Mouse (Mus musculus) heart, embryonic 11.5 days (tissue): Measurements from ENCODE around the gene 4932438A13Rik. TPM values are rescaled to one million over a fixed set of nuclear protein-coding genes. Genes with fewer than 3 reads are reported as not detected.
A peak's percentile ranks its signal among the peaks of the same experiment; 100 is the strongest.

ENCODE experiments used
- ATAC-seq: fragments of 200-750 bp; cut with Nextera tagmentation; replicated peaks from 2 replicates; pipeline ENCODE4 v1.8.0; 2017; ENCODE audit warnings: moderate library complexity; ENCODE audit not compliant: insufficient number of reproducible peaks, low FRiP score, low TSS enrichment
- H3K27ac ChIP-seq: fragments of 300-500 bp; sonication (generic); 2 replicates; pipeline ENCODE4 v1.5.1; 2014; ENCODE audit warnings: mild to moderate bottlenecking, low read depth, low read length
- H3K27me3 ChIP-seq: fragments of 300-500 bp; sonication (generic); 2 replicates; pipeline ENCODE4 v1.6.1; 2014; ENCODE audit warnings: mild to moderate bottlenecking, low read length, mixed read lengths; ENCODE audit not compliant: control insufficient read depth, insufficient read depth
- H3K36me3 ChIP-seq: fragments of 300-500 bp; sonication (generic); 2 replicates; pipeline ENCODE4 v1.6.1; 2014; ENCODE audit warnings: mild to moderate bottlenecking, low read length, moderate library complexity, mixed read lengths; ENCODE audit not compliant: control insufficient read depth, insufficient read depth
- H3K4me1 ChIP-seq: fragments of 300-500 bp; sonication (generic); 2 replicates; pipeline ENCODE4 v1.6.1; 2014; ENCODE audit warnings: low read length; ENCODE audit not compliant: control insufficient read depth, insufficient read depth
- H3K4me2 ChIP-seq: fragments of 300-500 bp; sonication (generic); 2 replicates; pipeline ENCODE4 v1.6.1; 2014; ENCODE audit warnings: mild to moderate bottlenecking, moderate library complexity
- H3K4me3 ChIP-seq: fragments of 300-500 bp; sonication (generic); 2 replicates; pipeline ENCODE4 v1.5.1; 2014; ENCODE audit warnings: low read depth, low read length
- H3K9ac ChIP-seq: fragments of 300-500 bp; sonication (generic); 2 replicates; pipeline ENCODE4 v1.6.1; 2014; ENCODE audit warnings: mild to moderate bottlenecking, low read depth, low read length, moderate library complexity
- H3K9me3 ChIP-seq: fragments of 300-500 bp; sonication (generic); replicated peaks from 2 replicates; pipeline ENCODE4 v1.6.1; 2016; ENCODE audit warnings: low read length; ENCODE audit not compliant: control insufficient read depth
- WGBS: fragments of 180-500 bp; shearing (Covaris S2); extraction: QIAGEN DNeasy Blood & Tissue Kit; methylation state at CpG from one replicate; pipeline ENCODE4 v1.1.7; 2014; ENCODE audit not compliant: insufficient replicate concordance; 5-methylcytosine and 5-hydroxymethylcytosine counted together
- polyA plus RNA-seq: library from polyadenylated mRNA; unstranded; fragments of >200 nt; fragmentation: Nextera tagmentation; extraction: Ambion mirVana; gene quantifications from 2 replicates; pipeline ENCODE4 v1.2.1, GENCODE M21; 2014

Gene 4932438A13Rik
- polyA plus RNA-seq, 1 experiment from 2014 or later = 41.6 TPM

DNA sequence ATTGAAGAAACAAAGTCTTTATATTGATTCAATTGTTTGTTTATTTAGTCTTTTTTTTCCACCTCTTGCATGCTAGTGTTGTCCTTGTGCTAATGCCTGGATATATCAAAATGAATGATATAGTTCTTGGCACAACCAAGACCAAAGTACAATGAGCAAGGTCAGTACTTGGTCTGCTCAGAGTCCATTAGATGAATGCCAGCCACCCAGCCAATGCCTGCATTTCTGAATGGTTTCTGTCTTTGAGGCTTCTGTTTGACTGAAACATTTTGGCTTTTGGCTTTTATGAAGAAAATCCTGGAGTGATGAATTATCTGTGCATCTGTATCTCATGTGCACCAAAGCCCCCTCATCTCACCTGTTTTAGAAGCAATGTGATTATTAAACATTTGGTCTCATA is 176.9 kb downstream of the 4932438A13Rik start:
- H3K4me3 ChIP-seq = no peak overlapping the region
- no peaks in the 10 kb centered on the region for H3K4me1 ChIP-seq
- peaks cover 2% of the 10 kb centered on the region; the same call in 1 of the 2 replicates for H3K36me3 ChIP-seq
- ATAC-seq = no peak
- no peaks in the 10 kb centered on the region for H3K9me3 ChIP-seq
- no peak overlapping the region for H3K9ac ChIP-seq
- no peak overlapping the region for H3K4me2 ChIP-seq
- no peak overlapping the region for H3K27ac ChIP-seq
- no peaks in the 10 kb centered on the region for H3K27me3 ChIP-seq

DNA sequence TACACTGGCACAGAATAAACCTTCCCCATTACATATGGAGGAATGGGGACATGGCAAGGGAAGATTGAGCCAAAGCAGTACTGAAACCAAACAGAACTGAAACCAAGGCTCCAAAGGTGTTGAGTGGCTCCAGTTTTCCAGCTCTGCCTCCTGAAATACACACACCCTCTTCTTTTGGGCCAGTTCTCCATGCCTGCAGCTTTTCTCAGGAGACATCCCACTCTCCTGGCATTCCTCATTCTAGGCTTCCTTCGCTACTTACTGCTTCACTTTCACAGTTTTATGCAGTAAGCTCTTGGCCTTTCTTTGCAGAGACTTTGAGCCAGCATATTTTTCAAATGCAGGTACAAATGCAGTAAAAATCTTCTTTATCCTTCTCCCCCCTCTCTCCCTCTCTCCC is 188.6 kb downstream of the 4932438A13Rik start:
- 92% methylated on average over 1 of the region's 1 CpGs for WGBS

DNA sequence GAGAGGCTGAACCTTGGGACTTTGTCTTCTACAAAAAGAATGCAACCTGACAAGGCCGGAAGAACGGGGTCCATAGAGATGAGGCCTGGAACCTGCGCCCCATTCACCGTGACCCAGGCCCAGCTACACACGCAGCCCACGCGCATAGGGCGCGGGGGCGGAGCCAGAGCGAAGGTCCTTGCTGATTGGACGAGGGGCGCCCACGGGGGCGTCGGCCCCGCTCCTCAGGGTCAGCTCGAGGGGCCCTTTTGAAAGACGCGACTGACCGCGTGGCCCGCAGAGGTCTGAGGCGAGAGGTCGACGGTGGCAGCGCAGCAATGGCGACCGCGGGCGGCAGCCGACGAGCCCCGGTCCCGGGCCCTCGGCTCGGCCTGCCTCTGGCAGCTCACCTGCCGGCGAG is 200.5 kb downstream of the 4932438A13Rik start, which contains the start of gene Adad1:
Gene Adad1 (plus strand): TSS at position 122 of the 400 bp plus-strand sequence.
- 0 out of 2 replicates have a peak, but pooled peaks have one; percentile 31 for ATAC-seq

More for the DNA sequence above, 188.6 kb downstream of the 4932438A13Rik start:
- no peak overlapping the region for H3K9ac ChIP-seq
- no peak overlapping the region for H3K27ac ChIP-seq
- H3K27me3 ChIP-seq = no peaks in the 10 kb centered on the region
- H3K36me3 ChIP-seq = peaks cover 2% of the 10 kb centered on the region; the same call in 1 of the 2 replicates
- no peaks in the 10 kb centered on the region for H3K9me3 ChIP-seq
- ATAC-seq = no peak
- no peak overlapping the region for H3K4me2 ChIP-seq
- no peaks in the 10 kb centered on the region for H3K4me1 ChIP-seq
- no peak overlapping the region for H3K4me3 ChIP-seq

DNA sequence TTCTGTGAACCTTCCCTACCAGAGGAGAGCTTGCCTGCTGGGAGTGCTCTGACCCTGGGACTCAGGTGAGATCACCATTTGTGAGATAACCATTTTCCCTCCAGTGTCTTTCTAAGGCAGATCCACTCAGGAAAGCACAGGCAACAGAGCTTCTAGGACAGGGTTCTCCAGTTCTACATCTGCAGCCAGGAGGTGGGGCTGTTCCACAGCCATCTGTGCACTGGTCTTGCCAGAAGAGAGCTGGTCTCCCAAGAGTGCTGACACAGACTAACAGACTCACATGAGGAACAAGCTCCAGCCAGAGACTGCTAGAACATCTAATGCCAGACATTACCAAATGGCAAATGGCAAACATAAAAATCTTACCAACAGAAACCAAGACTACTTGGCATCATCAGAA is 210.3 kb downstream of the 4932438A13Rik start:
- no peak overlapping the region for H3K27ac ChIP-seq
- no peak for ATAC-seq
- H3K4me1 ChIP-seq = no peaks in the 10 kb centered on the region
- no peak overlapping the region for H3K9ac ChIP-seq
- no peak overlapping the region for H3K4me2 ChIP-seq
- H3K27me3 ChIP-seq = no peaks in the 10 kb centered on the region
- H3K36me3 ChIP-seq = no peaks in the 10 kb centered on the region
- H3K9me3 ChIP-seq = no peaks in the 10 kb centered on the region
- no peak overlapping the region for H3K4me3 ChIP-seq

More for the DNA sequence above, 200.5 kb downstream of the 4932438A13Rik start, which contains the start of gene Adad1:
- Histone ChIP-seq H3K36me3 (no peaks in the 10 kb centered on the region), H3K27ac (no peak within 1 kb of the TSS), H3K9ac (peak within 1 kb of the TSS; percentile 40; the same call in 1 of the 2 replicates), H3K4me3 (peak within 1 kb of the TSS; percentile 5; the same call in 1 of the 2 replicates), H3K4me1 (no peaks in the 10 kb centered on the region), H3K4me2 (peak within 1 kb of the TSS; percentile 53), H3K9me3 (peaks cover 6% of the 10 kb centered on the region; the same call in 1 of the 2 replicates), H3K27me3 (no peaks in the 10 kb centered on the region)
- 40% methylated on average over 38 of the region's 39 CpGs for WGBS

DNA sequence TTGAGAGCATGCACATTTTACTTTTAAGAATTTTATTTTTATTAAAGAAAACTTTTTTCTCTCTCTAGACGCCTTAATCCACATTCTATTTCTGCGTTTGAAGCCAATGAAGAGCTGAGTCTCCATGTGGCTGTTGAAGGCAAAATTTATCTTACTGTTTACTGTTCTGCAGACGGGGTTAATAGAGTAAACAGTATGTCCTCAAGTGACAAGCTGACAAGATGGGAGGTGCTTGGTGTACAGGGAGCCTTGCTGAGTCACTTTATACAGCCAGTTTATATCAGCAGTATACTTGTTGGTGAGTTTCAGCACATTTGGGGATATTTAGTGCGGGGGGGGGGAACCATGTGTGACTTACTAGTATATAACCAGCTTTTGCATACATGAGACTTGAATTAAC is 222.0 kb downstream of the 4932438A13Rik start:
- Histone ChIP-seq H3K4me1 (no peaks in the 10 kb centered on the region), H3K36me3 (no peaks in the 10 kb centered on the region), H3K9ac (no peak overlapping the region), H3K4me3 (no peak overlapping the region), H3K27me3 (no peaks in the 10 kb centered on the region), H3K4me2 (no peak overlapping the region), H3K27ac (no peak overlapping the region), H3K9me3 (no peaks in the 10 kb centered on the region)
- ATAC-seq = no peak
- WGBS = 72% methylated on average over 4 of the region's 4 CpGs

DNA sequence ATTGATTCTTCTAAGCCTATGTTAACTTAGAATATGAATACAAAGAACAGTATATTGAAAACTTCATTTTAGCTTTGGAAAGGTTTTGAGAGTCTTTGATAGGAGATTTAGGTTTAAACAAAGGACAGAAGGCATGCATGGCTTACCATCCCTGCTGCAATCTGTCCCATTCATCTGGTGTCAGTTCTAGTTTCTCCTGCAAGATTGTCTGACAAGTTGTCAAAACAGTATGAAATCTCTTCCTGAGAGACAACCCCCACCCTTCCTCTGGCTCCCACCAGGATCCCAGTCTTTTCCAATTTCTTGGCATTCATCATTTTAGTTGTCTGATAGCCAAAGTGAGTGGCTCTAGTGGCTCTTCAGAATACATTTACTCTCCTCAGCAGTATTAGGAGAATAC is 227.8 kb downstream of the 4932438A13Rik start:
- Histone ChIP-seq H3K9ac (no peak overlapping the region), H3K4me1 (no peaks in the 10 kb centered on the region), H3K9me3 (no peaks in the 10 kb centered on the region), H3K4me3 (no peak overlapping the region), H3K4me2 (no peak overlapping the region), H3K27me3 (no peaks in the 10 kb centered on the region), H3K36me3 (no peaks in the 10 kb centered on the region), H3K27ac (no peak overlapping the region)
- no peak for ATAC-seq

Other genes starting within 250 kb of the 4932438A13Rik start
- 9.4 and 10.2 TPM in 2 replicates for gene Bbs7, start 249.6 kb upstream of the 4932438A13Rik start, polyA plus RNA-seq
- 2.5 and 3.5 TPM in 2 replicates for gene Trpc3, start 172.9 kb upstream of the 4932438A13Rik start, polyA plus RNA-seq
- 0.31 and 1.5 TPM in 2 replicates for gene Adad1, start 200.4 kb downstream of the 4932438A13Rik start, polyA plus RNA-seq